In the genomic region with DNA sequence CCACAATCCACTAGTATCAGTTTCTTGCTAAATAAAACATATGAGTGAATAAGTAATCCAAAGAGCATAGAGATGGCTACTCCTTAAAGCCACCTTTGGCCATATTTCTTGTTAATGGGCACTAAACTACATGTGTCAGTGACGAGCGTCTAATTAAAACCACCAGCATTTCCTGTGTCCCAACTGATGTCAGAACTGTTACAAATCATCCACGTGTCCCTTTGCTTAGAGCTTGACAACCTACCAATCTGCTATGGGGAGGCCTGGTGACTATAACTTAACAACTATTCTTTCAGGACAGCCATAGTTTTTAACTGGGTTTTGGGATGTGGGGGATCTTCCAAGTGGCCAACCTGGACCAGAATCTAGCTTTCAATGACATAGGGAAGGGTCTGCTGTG, we compare ENCODE assay signal across 30 mouse cellular contexts.
A peak's percentile ranks its signal among the peaks of the same experiment; 100 is the strongest.
DNase-seq lines count a peak whose midpoint lies in the region; ATAC-seq lines count a peak whose summit lies in the region.
"Had no signal": no experiment of that assay in that cellular context is flagged by ENCODE, and none has a peak within 500 bp of the region (broad histone marks: within the 10 kb centered on the region; RNA-seq: fewer than 3 reads in every experiment).

No protein-coding gene starts in this region.

- H3K9me3 ChIP-seq in kidney, embryonic 15.5 days (replicated peaks): no peaks in the 10 kb centered on the region
- H3K9me3 ChIP-seq in intestine, embryonic 15.5 days: no peaks in the 10 kb centered on the region
- no peaks in the 10 kb centered on the region for H3K9me3 ChIP-seq in midbrain, embryonic 13.5 days
- H3K9me3 ChIP-seq: embryonic facial prominence, embryonic 12.5 days; forebrain, embryonic 10.5 days; forebrain, embryonic 15.5 days; G1E; heart, embryonic 12.5 days; hindbrain, embryonic 13.5 days; liver, embryonic 15.5 days; neural tube, embryonic 12.5 days had no signal

- DNase-seq in kidney, postnatal 25 days: no peak
- DNase-seq in MN1 (ENCODE audit: low spot score): peak; percentile 46
- peak; percentile 28 for DNase-seq in embryo, embryonic 10.5 days (ENCODE audit: low spot score)
- no peak for DNase-seq in lung, postnatal 10 days
- no peak for DNase-seq in cerebellum, adult 8-10 months
- DNase-seq: adrenal gland, postnatal 36 days; cerebellum, adult 2 months; gastrocnemius, postnatal 25 days; heart, adult 2 months; heart, postnatal 4 days; kidney, adult 8-10 months; kidney, postnatal 4 days; right cerebral cortex, adult 18-20 months; right cerebral cortex, postnatal 4 days; thymus, postnatal 36 days had no signal

- H3K36me3 ChIP-seq in kidney, embryonic 15.5 days: no peaks in the 10 kb centered on the region
- no peaks in the 10 kb centered on the region for H3K36me3 ChIP-seq in intestine, embryonic 15.5 days
- no peaks in the 10 kb centered on the region for H3K36me3 ChIP-seq in midbrain, embryonic 13.5 days
- H3K36me3 ChIP-seq: embryonic facial prominence, embryonic 12.5 days; forebrain, embryonic 10.5 days; forebrain, embryonic 15.5 days; G1E; heart, embryonic 12.5 days; hindbrain, embryonic 13.5 days; liver, embryonic 15.5 days; neural tube, embryonic 12.5 days had no signal

- 0 out of 2 replicates have a peak overlapping the region, but pooled peaks have one; percentile 7 for H3K27ac ChIP-seq in kidney, embryonic 15.5 days
- H3K27ac ChIP-seq in intestine, embryonic 15.5 days: 0 out of 2 replicates have a peak overlapping the region, but pooled peaks have one; percentile 48
- no peak overlapping the region for H3K27ac ChIP-seq in midbrain, embryonic 13.5 days
- H3K27ac ChIP-seq: embryonic facial prominence, embryonic 12.5 days; forebrain, embryonic 10.5 days; forebrain, embryonic 15.5 days; heart, adult 2 months; hindbrain, embryonic 13.5 days; liver, embryonic 15.5 days; neural tube, embryonic 12.5 days had no signal

- ATAC-seq in kidney, embryonic 15.5 days (replicated peaks; ENCODE audit: low FRiP score): peak; percentile 46
- ATAC-seq in intestine, embryonic 15.5 days: 0 out of 2 replicates have a peak, but pooled peaks have one; percentile 6
- ATAC-seq in midbrain, embryonic 13.5 days: no peak
- ATAC-seq: forebrain, embryonic 15.5 days; Patski had no signal

- H3K27me3 ChIP-seq in kidney, embryonic 15.5 days: no peaks in the 10 kb centered on the region
- H3K27me3 ChIP-seq in intestine, embryonic 15.5 days (replicated peaks): no peaks in the 10 kb centered on the region
- no peaks in the 10 kb centered on the region for H3K27me3 ChIP-seq in midbrain, embryonic 13.5 days
- H3K27me3 ChIP-seq: embryonic facial prominence, embryonic 12.5 days; forebrain, embryonic 15.5 days; heart, embryonic 12.5 days; hindbrain, embryonic 13.5 days; liver, embryonic 15.5 days; neural tube, embryonic 12.5 days; Patski had no signal

- peaks cover 11% of the 10 kb centered on the region; the same call in 1 of the 2 replicates for H3K4me1 ChIP-seq in kidney, embryonic 15.5 days
- peaks cover 3% of the 10 kb centered on the region; the same call in 1 of the 2 replicates for H3K4me1 ChIP-seq in intestine, embryonic 15.5 days (replicated peaks)
- H3K4me1 ChIP-seq in midbrain, embryonic 13.5 days (replicated peaks): no peaks in the 10 kb centered on the region
- H3K4me1 ChIP-seq: embryonic facial prominence, embryonic 12.5 days; forebrain, embryonic 10.5 days; forebrain, embryonic 15.5 days; heart, embryonic 12.5 days; hindbrain, embryonic 13.5 days; liver, embryonic 15.5 days; neural tube, embryonic 12.5 days had no signal

- H3K4me2 ChIP-seq in kidney, embryonic 15.5 days: no peak overlapping the region
- no peak overlapping the region for H3K4me2 ChIP-seq in intestine, embryonic 15.5 days (replicated peaks)
- no peak overlapping the region for H3K4me2 ChIP-seq in midbrain, embryonic 13.5 days (replicated peaks)
- H3K4me2 ChIP-seq: embryonic facial prominence, embryonic 12.5 days; forebrain, embryonic 15.5 days; heart, embryonic 12.5 days; hindbrain, embryonic 13.5 days; liver, embryonic 15.5 days; lung, embryonic 14.5 days; midbrain, embryonic 11.5 days; neural tube, embryonic 12.5 days had no signal

- H3K4me3 ChIP-seq in kidney, embryonic 15.5 days (replicated peaks): no peak overlapping the region
- H3K4me3 ChIP-seq in intestine, embryonic 15.5 days (replicated peaks): no peak overlapping the region
- H3K4me3 ChIP-seq in midbrain, embryonic 13.5 days (replicated peaks): no peak overlapping the region
- H3K4me3 ChIP-seq: embryonic facial prominence, embryonic 12.5 days; forebrain, embryonic 10.5 days; forebrain, embryonic 15.5 days; heart, adult 2 months; heart, embryonic 12.5 days; hindbrain, embryonic 13.5 days; liver, embryonic 15.5 days; myocyte; neural tube, embryonic 12.5 days had no signal

- no peak overlapping the region for H3K9ac ChIP-seq in kidney, embryonic 15.5 days
- no peak overlapping the region for H3K9ac ChIP-seq in intestine, embryonic 15.5 days
- no peak overlapping the region for H3K9ac ChIP-seq in midbrain, embryonic 13.5 days (replicated peaks)
- H3K9ac ChIP-seq: embryonic facial prominence, embryonic 12.5 days; forebrain, embryonic 15.5 days; heart, embryonic 12.5 days; hindbrain, embryonic 13.5 days; liver, embryonic 15.5 days; lung, embryonic 14.5 days; neural tube, embryonic 12.5 days had no signal

- 18% methylated on average over 3 of the region's 3 CpGs for WGBS in kidney, embryonic 15.5 days
- WGBS in intestine, embryonic 15.5 days: 65% methylated on average over 3 of the region's 3 CpGs
- 84% methylated on average over 3 of the region's 3 CpGs for WGBS in midbrain, embryonic 13.5 days

Comparison
In these comparisons a context has a peak if more than half of its experiments do, and no peak if none do; other contexts are left out.
1. DNase-seq: peak in MN1 (single experiment) and embryo, embryonic 10.5 days (single experiment); none in kidney, postnatal 25 days (0 of 2), lung, postnatal 10 days (single experiment) and cerebellum, adult 8-10 months (single experiment).